Mouse (Mus musculus): ENCODE data around the gene Asxl1. TPM values are rescaled to one million over a fixed set of nuclear protein-coding genes. Genes with fewer than 3 reads are reported as not detected.
A peak's percentile ranks its signal among the peaks of the same experiment; 100 is the strongest.

Gene Asxl1
- total and polyA plus RNA-seq, 2 experiments from 2014 or later, result 7.4 to 18.8 TPM

- WGBS, result 21% methylated on average over 2 of the region's 2 CpGs
- Histone ChIP-seq H3K9ac (replicated peaks; ENCODE audit: low read depth, low read length) (no peak overlapping the region; the same call in 1 of the 2 replicates), H3K4me3 (ENCODE audit: low read depth, low read length) (no peak overlapping the region), H3K4me2 (ENCODE audit: low read depth, low read length) (peak overlapping the region; percentile 30), H3K9me3 (replicated peaks; ENCODE audit: control insufficient read depth, low read length) (no peaks in the 10 kb centered on the region), H3K27me3 (ENCODE audit: control insufficient read depth, insufficient read depth, low read length) (no peaks in the 10 kb centered on the region), H3K4me1 (ENCODE audit: control insufficient read depth, insufficient read depth) (peaks cover 83% of the 10 kb centered on the region), H3K36me3 (replicated peaks; ENCODE audit: control insufficient read depth, insufficient read depth, low read length) (0 out of 2 replicates have a peak, but pooled peaks cover 7% of the 10 kb centered on the region), H3K27ac (ENCODE audit: low read depth) (peak overlapping the region; percentile 92)
- DNase-seq (ENCODE audit: low spot score) (no peak), ATAC-seq (ENCODE audit: insufficient read depth, low read depth) (0 out of 2 replicates have a peak, but pooled peaks have one; percentile 1)
- TF ChIP-seq EP300 (IDR thresholded peaks at IDR 0.05; ENCODE audit: low read depth) (no peak), CTCF (IDR thresholded peaks at IDR 0.05; ENCODE audit: low read depth) (no peak)
These were observed 91.7 kb downstream of the Asxl1 start for GRCm38 (mm10) chr2:153437306-153437659.

GRCm38 (mm10) chr2:153440755-153441154 lies 95.1 kb downstream of the Asxl1 start:
- H3K36me3 ChIP-seq (replicated peaks; ENCODE audit: control insufficient read depth, insufficient read depth, low read length), result 0 out of 2 replicates have a peak, but pooled peaks cover 3% of the 10 kb centered on the region
- H3K27me3 ChIP-seq (ENCODE audit: control insufficient read depth, insufficient read depth, low read length), result no peaks in the 10 kb centered on the region
- H3K27ac ChIP-seq (ENCODE audit: low read depth), result peak overlapping the region; percentile 14
- H3K9me3 ChIP-seq (replicated peaks; ENCODE audit: control insufficient read depth, low read length), result no peaks in the 10 kb centered on the region
- H3K4me2 ChIP-seq (ENCODE audit: low read depth, low read length), result no peak overlapping the region
- no peak for ATAC-seq (ENCODE audit: insufficient read depth, low read depth)
- peaks cover 59% of the 10 kb centered on the region for H3K4me1 ChIP-seq (ENCODE audit: control insufficient read depth, insufficient read depth)
- TF ChIP-seq EP300 (IDR thresholded peaks at IDR 0.05; ENCODE audit: low read depth) (no peak), CTCF (IDR thresholded peaks at IDR 0.05; ENCODE audit: low read depth) (no peak)
- no peak for DNase-seq (ENCODE audit: low spot score)
- WGBS, result 21% methylated on average over 2 of the region's 2 CpGs
- no peak overlapping the region for H3K4me3 ChIP-seq (ENCODE audit: low read depth, low read length)
- no peak overlapping the region for H3K9ac ChIP-seq (replicated peaks; ENCODE audit: low read depth, low read length)

DNA sequence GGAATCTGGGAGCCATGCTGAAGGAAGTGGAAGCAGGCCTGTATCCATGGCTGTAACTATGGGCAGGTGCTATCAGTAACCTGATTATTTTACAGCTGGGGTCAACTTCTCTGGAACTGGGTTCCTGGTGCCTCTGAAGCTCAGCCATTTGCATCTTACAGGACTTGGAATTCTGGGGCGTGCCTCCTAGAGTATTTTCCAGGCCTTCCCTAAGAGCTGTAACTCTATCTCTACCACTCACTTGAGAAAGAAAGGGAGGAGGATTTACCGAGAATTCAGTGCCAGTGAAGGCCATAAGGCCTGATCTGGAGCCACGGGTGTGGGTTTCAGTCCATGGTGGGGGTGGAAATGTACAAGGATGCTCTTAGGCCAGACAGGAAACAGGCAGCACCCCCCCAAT lies 95.6 kb downstream of the Asxl1 start:
- no peak overlapping the region; the same call in 1 of the 2 replicates for H3K9ac ChIP-seq (replicated peaks; ENCODE audit: low read depth, low read length)
- no peak overlapping the region for H3K4me2 ChIP-seq (ENCODE audit: low read depth, low read length)
- no peak for ATAC-seq (ENCODE audit: insufficient read depth, low read depth)
- no peak for TF ChIP-seq EP300 (IDR thresholded peaks at IDR 0.05; ENCODE audit: low read depth)
- TF ChIP-seq CTCF (IDR thresholded peaks at IDR 0.05; ENCODE audit: low read depth), result no peak
- no peak for DNase-seq (ENCODE audit: low spot score)
- H3K4me3 ChIP-seq (ENCODE audit: low read depth, low read length), result no peak overlapping the region
- H3K27me3 ChIP-seq (ENCODE audit: control insufficient read depth, insufficient read depth, low read length), result no peaks in the 10 kb centered on the region
- H3K4me1 ChIP-seq (ENCODE audit: control insufficient read depth, insufficient read depth), result peaks cover 54% of the 10 kb centered on the region
- 37% methylated on average over 3 of the region's 3 CpGs for WGBS
- no peaks in the 10 kb centered on the region for H3K9me3 ChIP-seq (replicated peaks; ENCODE audit: control insufficient read depth, low read length)
- no peaks in the 10 kb centered on the region for H3K36me3 ChIP-seq (replicated peaks; ENCODE audit: control insufficient read depth, insufficient read depth, low read length)
- peak overlapping the region; percentile 14 for H3K27ac ChIP-seq (ENCODE audit: low read depth)

GRCm38 (mm10) chr2:153442720-153443119 lies 97.1 kb downstream of the Asxl1 start:
- Histone ChIP-seq H3K4me1 (ENCODE audit: control insufficient read depth, insufficient read depth) (peaks cover 39% of the 10 kb centered on the region), H3K4me3 (ENCODE audit: low read depth, low read length) (peak overlapping the region; percentile 98), H3K27ac (ENCODE audit: low read depth) (0 out of 2 replicates have a peak overlapping the region, but pooled peaks have one; percentile 9), H3K36me3 (replicated peaks; ENCODE audit: control insufficient read depth, insufficient read depth, low read length) (no peaks in the 10 kb centered on the region), H3K27me3 (ENCODE audit: control insufficient read depth, insufficient read depth, low read length) (no peaks in the 10 kb centered on the region), H3K4me2 (ENCODE audit: low read depth, low read length) (peak overlapping the region; percentile 78), H3K9ac (replicated peaks; ENCODE audit: low read depth, low read length) (no peak overlapping the region; the same call in 1 of the 2 replicates), H3K9me3 (replicated peaks; ENCODE audit: control insufficient read depth, low read length) (no peaks in the 10 kb centered on the region)
- no peak for ATAC-seq (ENCODE audit: insufficient read depth, low read depth)
- DNase-seq (ENCODE audit: low spot score), result no peak
- WGBS, result 51% methylated on average over 5 of the region's 5 CpGs
- TF ChIP-seq EP300 (IDR thresholded peaks at IDR 0.05; ENCODE audit: low read depth) (no peak), CTCF (IDR thresholded peaks at IDR 0.05; ENCODE audit: low read depth) (no peak)

DNA sequence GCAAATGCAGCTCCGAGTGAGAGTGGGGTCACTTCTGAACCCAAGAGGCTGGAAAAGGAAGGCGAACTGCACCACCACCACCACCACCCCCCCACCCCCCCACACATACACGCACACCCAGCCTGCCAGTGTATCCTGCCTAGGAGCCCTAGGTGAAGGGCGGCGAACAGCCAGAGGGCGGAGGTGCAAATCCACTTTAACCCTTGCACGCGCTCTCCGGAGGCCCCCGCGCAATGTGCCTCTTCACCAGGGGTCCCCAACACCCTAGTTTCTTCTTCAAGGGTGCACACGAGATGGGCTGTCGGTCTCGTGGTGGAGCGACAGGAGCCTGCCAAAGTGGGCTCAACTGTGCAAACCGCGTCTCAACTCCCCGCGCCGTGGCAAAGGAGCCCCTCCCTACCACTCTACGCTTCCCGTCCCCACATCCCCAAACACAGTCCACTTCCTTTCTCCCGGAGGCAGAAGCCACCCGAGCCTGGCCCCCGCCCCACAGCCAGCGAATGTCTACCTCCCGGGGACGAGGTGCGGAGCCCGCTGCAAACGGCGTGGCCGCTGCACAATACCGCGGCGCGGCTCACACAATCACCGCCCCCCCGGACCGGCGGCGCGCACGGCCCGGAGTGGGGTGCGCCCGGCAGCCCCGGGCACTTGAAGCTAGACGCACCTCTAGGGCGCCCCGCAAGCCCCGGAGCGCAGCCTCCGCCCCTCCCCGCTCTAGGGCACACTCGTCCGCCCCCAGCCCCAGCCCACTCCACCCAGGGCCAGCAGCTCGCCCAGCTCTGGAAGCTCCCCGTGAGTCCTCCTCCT lies 98.0 kb downstream of the Asxl1 start:
- Histone ChIP-seq H3K36me3 (replicated peaks; ENCODE audit: control insufficient read depth, insufficient read depth, low read length) (no peaks in the 10 kb centered on the region), H3K4me2 (ENCODE audit: low read depth, low read length) (peak overlapping the region; percentile 78), H3K4me1 (ENCODE audit: control insufficient read depth, insufficient read depth) (peaks cover 30% of the 10 kb centered on the region), H3K27ac (ENCODE audit: low read depth) (peak overlapping the region; percentile 89), H3K27me3 (ENCODE audit: control insufficient read depth, insufficient read depth, low read length) (no peaks in the 10 kb centered on the region), H3K9ac (replicated peaks; ENCODE audit: low read depth, low read length) (peak overlapping the region; percentile 91), H3K9me3 (replicated peaks; ENCODE audit: control insufficient read depth, low read length) (no peaks in the 10 kb centered on the region), H3K4me3 (ENCODE audit: low read depth, low read length) (peak overlapping the region; percentile 98)
- TF ChIP-seq CTCF (IDR thresholded peaks at IDR 0.05; ENCODE audit: low read depth) (no peak), EP300 (IDR thresholded peaks at IDR 0.05; ENCODE audit: low read depth) (no peak)
- ATAC-seq (ENCODE audit: insufficient read depth, low read depth), result peak; percentile 35
- no peak for DNase-seq (ENCODE audit: low spot score)
- under 1% methylated on average over 50 of the region's 59 CpGs for WGBS
